Mouse (Mus musculus): ENCODE measurements around the gene Slc27a1. TPM values are rescaled to one million over a fixed set of nuclear protein-coding genes. Genes with fewer than 3 reads are reported as not detected.

Gene Slc27a1
- polyA plus RNA-seq, 1 experiment from 2014 or later: 26.5 TPM

DNA sequence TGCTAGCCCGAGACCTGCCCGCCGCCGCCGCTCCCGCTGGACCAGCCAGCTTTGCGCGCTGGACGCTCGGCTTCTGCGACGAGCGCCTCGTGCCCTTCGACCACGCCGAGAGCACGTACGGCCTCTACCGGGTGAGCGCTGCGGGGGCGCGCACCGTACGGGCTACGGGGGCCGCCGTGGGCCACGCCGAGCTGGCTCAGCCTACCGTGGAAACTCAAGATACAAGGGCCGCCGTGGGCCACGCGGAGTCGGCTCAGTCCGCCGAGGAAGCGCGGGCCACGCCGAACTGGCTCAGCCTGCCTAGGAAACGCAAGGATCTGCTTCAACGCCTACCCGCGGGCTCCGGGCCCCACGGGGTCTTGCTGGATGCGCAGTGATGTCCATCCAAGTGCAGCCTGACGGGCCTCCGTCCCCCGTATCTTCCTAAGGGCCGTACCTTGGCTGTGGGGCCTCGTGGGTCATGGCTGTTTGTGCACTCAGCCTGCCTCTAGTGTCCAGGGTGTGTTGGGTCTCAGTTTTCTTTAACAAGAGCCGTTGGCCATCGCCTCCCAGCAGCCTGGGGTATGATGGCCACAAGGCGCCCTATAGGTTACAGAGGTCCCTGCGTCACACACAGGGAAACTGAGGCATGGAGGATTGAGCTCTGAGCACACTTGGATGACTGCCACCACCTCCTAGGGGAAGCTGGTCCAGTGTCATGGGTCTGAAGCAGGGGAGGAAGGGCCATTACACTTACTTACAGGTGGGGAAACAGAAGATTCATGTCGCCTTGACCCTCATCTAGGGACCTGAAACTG lies 23.9 kb downstream of the Slc27a1 start:
- peak; percentile 68 for ATAC-seq (ENCODE audit: low FRiP score, low TSS enrichment)
- Histone ChIP-seq H3K9me3 (ENCODE audit: control insufficient read depth, low read length) (no peaks in the 10 kb centered on the region), H3K4me1 (replicated peaks; ENCODE audit: control insufficient read depth, insufficient read depth) (peaks cover 3% of the 10 kb centered on the region), H3K9ac (ENCODE audit: low read length) (peak overlapping the region; percentile 81), H3K4me3 (ENCODE audit: low read depth, low read length) (peak overlapping the region; percentile 72), H3K27me3 (ENCODE audit: control insufficient read depth, insufficient read depth, low read length) (no peaks in the 10 kb centered on the region), H3K27ac (replicated peaks) (peak overlapping the region; percentile 97), H3K36me3 (ENCODE audit: control insufficient read depth, insufficient read depth, low read length) (no peaks in the 10 kb centered on the region), H3K4me2 (replicated peaks; ENCODE audit: low read depth) (peak overlapping the region; percentile 72)
- WGBS: 3% methylated on average over 57 of the region's 60 CpGs
- no peak for TF ChIP-seq EP300 (optimal IDR thresholded peaks at IDR 0.05)
- TF ChIP-seq CTCF (IDR thresholded peaks at IDR 0.05; ENCODE audit: low read depth): peak; percentile 32
- DNase-seq (ENCODE audit: low spot score): peak; percentile 74

DNA sequence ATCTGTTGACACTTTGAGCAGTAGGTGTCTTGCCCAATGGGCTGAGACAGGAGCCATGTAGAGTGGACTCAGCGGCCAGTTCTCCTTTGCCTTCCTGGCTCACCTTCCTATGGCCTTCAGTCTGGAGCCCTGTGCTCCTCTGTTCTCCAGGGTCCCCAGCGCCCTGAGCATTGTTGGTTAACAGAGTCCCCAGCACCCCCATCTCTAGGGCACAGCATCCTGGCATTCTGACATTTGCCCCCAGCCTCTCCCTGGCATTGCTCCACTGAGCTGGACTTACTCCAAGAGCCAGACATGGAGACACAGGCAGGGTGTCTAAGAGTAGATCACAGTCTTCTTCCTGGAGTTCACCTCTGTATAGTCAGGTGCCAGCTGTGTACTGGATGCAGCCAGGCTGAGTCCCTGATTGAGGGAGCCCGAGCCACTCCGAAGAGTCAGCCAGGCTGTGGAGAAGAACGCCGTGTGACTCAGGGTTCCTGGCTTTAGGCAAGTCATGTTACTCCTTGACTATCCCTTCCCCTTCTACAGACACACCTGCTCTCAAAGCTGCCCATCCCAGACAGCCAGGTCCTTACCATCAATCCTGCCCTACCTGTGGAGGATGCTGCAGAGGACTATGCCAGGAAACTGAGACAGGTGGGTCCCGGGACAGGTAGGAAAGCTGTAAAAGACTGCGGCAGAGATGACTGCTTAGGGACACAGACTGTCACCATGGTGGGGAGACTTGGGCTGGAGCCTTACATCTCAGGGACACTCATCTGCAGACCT lies 25.1 kb downstream of the Slc27a1 start:
- H3K36me3 ChIP-seq (ENCODE audit: control insufficient read depth, insufficient read depth, low read length): no peaks in the 10 kb centered on the region
- H3K4me3 ChIP-seq (ENCODE audit: low read depth, low read length): no peak overlapping the region
- no peak for ATAC-seq (ENCODE audit: low FRiP score, low TSS enrichment)
- WGBS: 87% methylated on average over 8 of the region's 8 CpGs
- H3K4me1 ChIP-seq (replicated peaks; ENCODE audit: control insufficient read depth, insufficient read depth): peaks cover 3% of the 10 kb centered on the region
- H3K9ac ChIP-seq (ENCODE audit: low read length): no peak overlapping the region
- H3K4me2 ChIP-seq (replicated peaks; ENCODE audit: low read depth): no peak overlapping the region
- H3K27me3 ChIP-seq (ENCODE audit: control insufficient read depth, insufficient read depth, low read length): no peaks in the 10 kb centered on the region
- no peak overlapping the region for H3K27ac ChIP-seq (replicated peaks)
- H3K9me3 ChIP-seq (ENCODE audit: control insufficient read depth, low read length): no peaks in the 10 kb centered on the region
- TF ChIP-seq EP300 (optimal IDR thresholded peaks at IDR 0.05) (no peak), CTCF (IDR thresholded peaks at IDR 0.05; ENCODE audit: low read depth) (no peak)
- no peak for DNase-seq (ENCODE audit: low spot score)

DNA sequence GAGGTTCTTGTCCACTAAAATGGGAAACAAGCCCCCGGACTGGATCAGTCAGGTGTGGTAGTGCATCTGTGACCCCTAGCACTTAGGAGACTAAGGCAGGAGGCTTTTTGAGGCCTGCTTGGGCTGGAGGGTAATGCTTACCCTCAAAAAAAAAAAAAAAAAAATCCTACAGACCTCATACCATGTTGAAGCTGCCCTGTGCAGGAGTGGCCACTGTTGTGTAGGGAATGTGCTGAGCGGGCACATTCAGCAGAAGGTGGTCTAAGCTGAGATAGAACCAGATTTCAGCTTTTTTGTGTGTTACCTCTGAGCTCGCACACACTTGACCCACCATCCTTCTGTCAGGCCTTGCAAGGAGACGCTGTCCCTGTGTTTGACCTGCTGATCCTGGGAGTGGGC lies 25.6 kb downstream of the Slc27a1 start:
- no peak overlapping the region for H3K9ac ChIP-seq (ENCODE audit: low read length)
- ATAC-seq (ENCODE audit: low FRiP score, low TSS enrichment): no peak
- no peak overlapping the region for H3K4me3 ChIP-seq (ENCODE audit: low read depth, low read length)
- TF ChIP-seq EP300 (optimal IDR thresholded peaks at IDR 0.05) (no peak), CTCF (IDR thresholded peaks at IDR 0.05; ENCODE audit: low read depth) (no peak)
- no peaks in the 10 kb centered on the region for H3K36me3 ChIP-seq (ENCODE audit: control insufficient read depth, insufficient read depth, low read length)
- WGBS: 88% methylated on average over 4 of the region's 4 CpGs
- peaks cover 3% of the 10 kb centered on the region for H3K4me1 ChIP-seq (replicated peaks; ENCODE audit: control insufficient read depth, insufficient read depth)
- H3K9me3 ChIP-seq (ENCODE audit: control insufficient read depth, low read length): no peaks in the 10 kb centered on the region
- no peaks in the 10 kb centered on the region for H3K27me3 ChIP-seq (ENCODE audit: control insufficient read depth, insufficient read depth, low read length)
- H3K4me2 ChIP-seq (replicated peaks; ENCODE audit: low read depth): no peak overlapping the region
- H3K27ac ChIP-seq (replicated peaks): no peak overlapping the region
- no peak for DNase-seq (ENCODE audit: low spot score)

DNA sequence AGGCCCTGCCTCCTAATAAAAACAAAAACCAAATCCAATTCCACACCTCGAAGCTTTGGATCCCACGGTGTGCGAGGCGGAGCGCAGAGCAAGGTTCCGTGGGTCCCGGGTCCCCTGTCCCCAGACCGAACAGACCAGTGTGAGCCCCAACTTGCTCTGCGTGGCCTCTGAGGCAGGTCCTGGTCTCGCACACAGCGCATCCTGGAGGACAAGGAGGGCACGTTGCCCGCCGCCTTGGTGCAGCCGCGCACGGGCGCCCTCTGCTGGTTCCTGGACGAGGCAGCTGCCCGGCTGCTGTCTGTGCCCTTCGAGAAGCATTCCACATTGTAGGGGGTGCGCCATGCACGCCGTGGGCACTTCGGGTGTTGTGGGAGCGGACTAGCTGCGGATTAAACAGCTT lies 27.2 kb downstream of the Slc27a1 start:
- 6% methylated on average over 27 of the region's 27 CpGs for WGBS
- TF ChIP-seq EP300 (optimal IDR thresholded peaks at IDR 0.05) (no peak), CTCF (IDR thresholded peaks at IDR 0.05; ENCODE audit: low read depth) (peak; percentile 100)
- H3K4me1 ChIP-seq (replicated peaks; ENCODE audit: control insufficient read depth, insufficient read depth): peaks cover 3% of the 10 kb centered on the region
- DNase-seq (ENCODE audit: low spot score) (peak; percentile 90), ATAC-seq (ENCODE audit: low FRiP score, low TSS enrichment) (peak; percentile 43)
- H3K4me3 ChIP-seq (ENCODE audit: low read depth, low read length): no peak overlapping the region
- H3K9ac ChIP-seq (ENCODE audit: low read length): 0 out of 2 replicates have a peak overlapping the region, but pooled peaks have one; percentile 18
- no peaks in the 10 kb centered on the region for H3K27me3 ChIP-seq (ENCODE audit: control insufficient read depth, insufficient read depth, low read length)
- H3K27ac ChIP-seq (replicated peaks): no peak overlapping the region
- H3K4me2 ChIP-seq (replicated peaks; ENCODE audit: low read depth): no peak overlapping the region
- no peaks in the 10 kb centered on the region for H3K36me3 ChIP-seq (ENCODE audit: control insufficient read depth, insufficient read depth, low read length)
- H3K9me3 ChIP-seq (ENCODE audit: control insufficient read depth, low read length): no peaks in the 10 kb centered on the region

DNA sequence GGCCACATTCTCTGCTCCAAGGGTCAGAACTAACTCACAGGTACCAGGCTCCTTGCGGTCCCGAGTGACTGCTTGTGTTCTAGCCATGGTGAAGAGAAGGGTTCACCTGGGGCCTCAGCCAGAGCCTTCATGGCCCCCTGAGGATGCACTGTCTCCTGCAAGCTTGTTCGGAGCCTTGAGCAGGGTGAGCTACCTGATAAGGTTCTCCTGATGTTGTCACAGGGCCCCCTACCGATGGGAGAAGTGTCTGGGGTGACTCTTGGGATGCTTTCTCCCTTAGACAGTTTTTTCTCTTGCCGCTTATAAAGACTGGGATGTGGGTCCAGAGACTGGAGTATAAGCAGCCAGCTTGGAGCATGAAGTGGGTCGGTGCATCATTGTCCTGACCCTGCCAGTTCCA lies 27.7 kb downstream of the Slc27a1 start:
- Histone ChIP-seq H3K9ac (ENCODE audit: low read length) (0 out of 2 replicates have a peak overlapping the region, but pooled peaks have one; percentile 18), H3K9me3 (ENCODE audit: control insufficient read depth, low read length) (no peaks in the 10 kb centered on the region), H3K27ac (replicated peaks) (no peak overlapping the region), H3K4me2 (replicated peaks; ENCODE audit: low read depth) (no peak overlapping the region), H3K4me3 (ENCODE audit: low read depth, low read length) (no peak overlapping the region), H3K36me3 (ENCODE audit: control insufficient read depth, insufficient read depth, low read length) (no peaks in the 10 kb centered on the region), H3K4me1 (replicated peaks; ENCODE audit: control insufficient read depth, insufficient read depth) (peaks cover 3% of the 10 kb centered on the region), H3K27me3 (ENCODE audit: control insufficient read depth, insufficient read depth, low read length) (no peaks in the 10 kb centered on the region)
- DNase-seq (ENCODE audit: low spot score) (no peak), ATAC-seq (ENCODE audit: low FRiP score, low TSS enrichment) (no peak)
- 62% methylated on average over 6 of the region's 6 CpGs for WGBS
- TF ChIP-seq CTCF (IDR thresholded peaks at IDR 0.05; ENCODE audit: low read depth) (no peak), EP300 (optimal IDR thresholded peaks at IDR 0.05) (no peak)
